Mouse (Mus musculus) hindbrain, postnatal 0 days (tissue): ENCODE results near the gene Tom1l2. TPM values are rescaled to one million over a fixed set of nuclear protein-coding genes. Genes with fewer than 3 reads are reported as not detected.

Source experiments
- ATAC-seq: fragments of 200-750 bp; cut with Nextera tagmentation; 2 replicates; pipeline ENCODE4 v1.8.0; 2017; ENCODE audit warnings: mild to moderate bottlenecking, moderate TSS enrichment, moderate library complexity
- DNase-seq: peaks from one replicate; pipeline ENCODE4 v3.0.0-alpha.2; 2015; ENCODE audit warnings: low spot score
- H3K27ac ChIP-seq: fragments of 300-500 bp; sonication (generic); 2 replicates; pipeline ENCODE4 v1.5.1; 2014; ENCODE audit warnings: mild to moderate bottlenecking
- H3K27me3 ChIP-seq: fragments of 300-500 bp; sonication (generic); 2 replicates; pipeline ENCODE4 v1.6.1; 2014; ENCODE audit warnings: low read length, mixed read lengths; ENCODE audit not compliant: insufficient read depth
- H3K36me3 ChIP-seq: fragments of 300-500 bp; sonication (generic); 2 replicates; pipeline ENCODE4 v1.6.1; 2014; ENCODE audit warnings: low read length, mixed read lengths; ENCODE audit not compliant: insufficient read depth
- H3K4me1 ChIP-seq: fragments of 300-500 bp; sonication (generic); 2 replicates; pipeline ENCODE4 v1.6.1; 2014; ENCODE audit warnings: antibody characterized with exemption, low read length, mixed read lengths; ENCODE audit not compliant: insufficient read depth
- H3K4me2 ChIP-seq: fragments of 300-500 bp; sonication (generic); 2 replicates; pipeline ENCODE4 v1.6.1; 2014; ENCODE audit warnings: low read depth, mild to moderate bottlenecking, low read length, moderate library complexity, mixed read lengths
- H3K4me3 ChIP-seq: fragments of 300-500 bp; sonication (generic); 2 replicates; pipeline ENCODE4 v1.5.1; 2014; ENCODE audit warnings: low read length
- H3K9ac ChIP-seq: fragments of 300-500 bp; sonication (generic); replicated peaks from 2 replicates; pipeline ENCODE4 v1.6.1; 2014; ENCODE audit warnings: mild to moderate bottlenecking, low read length, moderate library complexity, mixed read lengths
- H3K9me3 ChIP-seq: fragments of 300-500 bp; sonication (generic); 2 replicates; pipeline ENCODE4 v1.6.1; 2016; ENCODE audit warnings: low read length, mixed read lengths
- CTCF ChIP-seq: IDR thresholded peaks from 2 replicates; pipeline ENCODE4 v1.5.1; 2016; ENCODE audit warnings: antibody characterized with exemption, control low read depth, low read depth
- WGBS: fragments of 180-500 bp; shearing (Covaris S2); extraction: QIAGEN DNeasy Blood & Tissue Kit; methylation state at CpG from one replicate; pipeline ENCODE4 v1.1.7; 2014; 5-methylcytosine and 5-hydroxymethylcytosine counted together
- polyA plus RNA-seq: library from polyadenylated mRNA; unstranded; fragments of >200 nt; fragmentation: Nextera tagmentation; extraction: Ambion mirVana; gene quantifications from 2 replicates; pipeline ENCODE4 v1.2.1, GENCODE M21; 2015
- total RNA-seq: library from RNA; depleted of rRNA; stranded (reverse); fragments of >200 nt; gene quantifications from 2 replicates; pipeline ENCODE4 v1.2.3, GENCODE M21; 2014

Gene Tom1l2
- total and polyA plus RNA-seq, 2 experiments from 2014 or later = 48.2 to 124 TPM

- Histone ChIP-seq H3K27me3 (no peaks in the 10 kb centered on the region), H3K4me3 (no peak overlapping the region), H3K4me2 (no peak overlapping the region), H3K27ac (peak overlapping the region; percentile 32; the same call in 1 of the 2 replicates), H3K4me1 (peaks cover 29% of the 10 kb centered on the region), H3K9ac (0 out of 2 replicates have a peak overlapping the region, but pooled peaks have one; percentile 6), H3K9me3 (no peaks in the 10 kb centered on the region), H3K36me3 (no peaks in the 10 kb centered on the region)
- ATAC-seq (no peak), DNase-seq (no peak)
- 57% methylated on average over 6 of the region's 6 CpGs for WGBS
- TF ChIP-seq CTCF = no peak
Observed at GRCm38 (mm10) chr11:60213266-60213665, 139.4 kb downstream of the Tom1l2 start.

GRCm38 (mm10) chr11:60211761-60212160 lies 140.9 kb downstream of the Tom1l2 start:
- H3K27ac ChIP-seq = 0 out of 2 replicates have a peak overlapping the region, but pooled peaks have one; percentile 11
- ATAC-seq (no peak), DNase-seq (no peak)
- H3K36me3 ChIP-seq = no peaks in the 10 kb centered on the region
- H3K27me3 ChIP-seq = no peaks in the 10 kb centered on the region
- H3K4me2 ChIP-seq = no peak overlapping the region
- H3K9ac ChIP-seq = no peak overlapping the region
- TF ChIP-seq CTCF = no peak
- H3K4me1 ChIP-seq = peaks cover 43% of the 10 kb centered on the region
- WGBS = 50% methylated on average over 12 of the region's 12 CpGs
- no peak overlapping the region for H3K4me3 ChIP-seq
- no peaks in the 10 kb centered on the region for H3K9me3 ChIP-seq

GRCm38 (mm10) chr11:60211152-60211551 lies 141.6 kb downstream of the Tom1l2 start:
- peaks cover 44% of the 10 kb centered on the region for H3K4me1 ChIP-seq
- WGBS = 50% methylated on average over 3 of the region's 3 CpGs
- no peak overlapping the region for H3K4me3 ChIP-seq
- H3K27me3 ChIP-seq = no peaks in the 10 kb centered on the region
- peak overlapping the region; percentile 61; the same call in 1 of the 2 replicates for H3K9ac ChIP-seq
- DNase-seq = no peak
- no peak overlapping the region; the same call in 1 of the 2 replicates for H3K4me2 ChIP-seq
- ATAC-seq = no peak
- no peaks in the 10 kb centered on the region for H3K36me3 ChIP-seq
- peak overlapping the region; percentile 89 for H3K27ac ChIP-seq
- no peak for TF ChIP-seq CTCF
- no peaks in the 10 kb centered on the region for H3K9me3 ChIP-seq

- Histone ChIP-seq H3K36me3 (no peaks in the 10 kb centered on the region; the same call in 1 of the 2 replicates), H3K27ac (peak overlapping the region; percentile 89), H3K9me3 (no peaks in the 10 kb centered on the region), H3K4me1 (peaks cover 44% of the 10 kb centered on the region), H3K9ac (peak overlapping the region; percentile 61), H3K4me3 (peak overlapping the region; percentile 39), H3K4me2 (peak overlapping the region; percentile 68), H3K27me3 (no peaks in the 10 kb centered on the region)
- TF ChIP-seq CTCF = no peak
- ATAC-seq (peak; percentile 88), DNase-seq (peak; percentile 94)
- under 1% methylated on average over 47 of the region's 47 CpGs for WGBS
Observed at GRCm38 (mm10) chr11:60210305-60210724, 142.4 kb downstream of the Tom1l2 start.

- peak overlapping the region; percentile 39 for H3K4me3 ChIP-seq
- H3K9ac ChIP-seq = peak overlapping the region; percentile 61
- ATAC-seq = no peak
- peak overlapping the region; percentile 89 for H3K27ac ChIP-seq
- 2% methylated on average over 2 of the region's 2 CpGs for WGBS
- peaks cover 44% of the 10 kb centered on the region for H3K4me1 ChIP-seq
- no peaks in the 10 kb centered on the region; the same call in none of the 2 replicates for H3K36me3 ChIP-seq
- no peak for DNase-seq
- H3K27me3 ChIP-seq = no peaks in the 10 kb centered on the region
- no peaks in the 10 kb centered on the region for H3K9me3 ChIP-seq
- TF ChIP-seq CTCF = no peak
- peak overlapping the region; percentile 68 for H3K4me2 ChIP-seq
Observed at GRCm38 (mm10) chr11:60209933-60210249, 142.8 kb downstream of the Tom1l2 start.

- peak overlapping the region; percentile 68 for H3K4me2 ChIP-seq
- no peaks in the 10 kb centered on the region for H3K27me3 ChIP-seq
- H3K36me3 ChIP-seq = peaks cover 3% of the 10 kb centered on the region
- WGBS = 19% methylated on average over 7 of the region's 7 CpGs
- peak overlapping the region; percentile 61 for H3K9ac ChIP-seq
- TF ChIP-seq CTCF = peak; percentile 22; the same call in 1 of the 2 replicates
- H3K4me3 ChIP-seq = peak overlapping the region; percentile 39
- peak overlapping the region; percentile 89 for H3K27ac ChIP-seq
- ATAC-seq (peak; percentile 83), DNase-seq (peak; percentile 94)
- no peaks in the 10 kb centered on the region for H3K9me3 ChIP-seq
- peaks cover 44% of the 10 kb centered on the region for H3K4me1 ChIP-seq
Observed at GRCm38 (mm10) chr11:60209217-60209932, 143.3 kb downstream of the Tom1l2 start.

- DNase-seq (no peak), ATAC-seq (0 out of 2 replicates have a peak, but pooled peaks have one; percentile 0)
- 25% methylated on average over 4 of the region's 4 CpGs for WGBS
- Histone ChIP-seq H3K4me3 (peak overlapping the region; percentile 27), H3K9me3 (no peaks in the 10 kb centered on the region), H3K4me1 (peaks cover 44% of the 10 kb centered on the region), H3K4me2 (peak overlapping the region; percentile 68), H3K27ac (peak overlapping the region; percentile 89), H3K27me3 (no peaks in the 10 kb centered on the region), H3K36me3 (peaks cover 9% of the 10 kb centered on the region), H3K9ac (peak overlapping the region; percentile 50)
- no peak for TF ChIP-seq CTCF
Observed at GRCm38 (mm10) chr11:60208712-60209111, 144.0 kb downstream of the Tom1l2 start.
